Mouse (Mus musculus) limb, embryonic 14.5 days (tissue): ENCODE results near the gene Gm3373. TPM values are rescaled to one million over a fixed set of nuclear protein-coding genes. Genes with fewer than 3 reads are reported as not detected.
"Not testable (repeated sequence)": the region's sequence is repeated elsewhere in the genome, so short reads cannot be mapped to it uniquely, and the experiment has no call there.

Experiments
- ATAC-seq: fragments of 200-750 bp; cut with Nextera tagmentation; 2 replicates; pipeline ENCODE4 v1.8.0; 2017; ENCODE audit warnings: low read depth, moderate number of reproducible peaks, moderate TSS enrichment; ENCODE audit not compliant: low FRiP score
- DNase-seq: peaks from one replicate; pipeline ENCODE4 v3.0.0-alpha.2; 2015; ENCODE audit warnings: low spot score
- H3K27ac ChIP-seq: fragments of 300-500 bp; sonication (generic); replicated peaks from 2 replicates; pipeline ENCODE4 v1.5.1; 2014; ENCODE audit warnings: low read depth, mild to moderate bottlenecking, low read length, moderate library complexity, mixed read lengths
- H3K27me3 ChIP-seq: fragments of 300-500 bp; sonication (generic); 2 replicates; pipeline ENCODE4 v1.6.1; 2014; ENCODE audit warnings: low read length, mixed read lengths; ENCODE audit not compliant: control insufficient read depth, insufficient read depth
- H3K36me3 ChIP-seq: fragments of 300-500 bp; sonication (generic); 2 replicates; pipeline ENCODE4 v1.6.1; 2014; ENCODE audit warnings: mild to moderate bottlenecking, low read length, moderate library complexity, mixed read lengths; ENCODE audit not compliant: control insufficient read depth, insufficient read depth
- H3K4me1 ChIP-seq: fragments of 300-500 bp; sonication (generic); 2 replicates; pipeline ENCODE4 v1.6.1; 2014; ENCODE audit warnings: antibody characterized with exemption, low read length, mixed read lengths; ENCODE audit not compliant: control insufficient read depth, insufficient read depth
- H3K4me2 ChIP-seq: fragments of 300-500 bp; sonication (generic); replicated peaks from 2 replicates; pipeline ENCODE4 v1.6.1; 2014; ENCODE audit warnings: low read depth, mild to moderate bottlenecking, low read length, moderate library complexity; ENCODE audit not compliant: severe bottlenecking
- H3K4me3 ChIP-seq: fragments of 300-500 bp; sonication (generic); replicated peaks from 2 replicates; pipeline ENCODE4 v1.5.1; 2014; ENCODE audit warnings: low read length
- H3K9ac ChIP-seq: fragments of 300-500 bp; sonication (generic); 2 replicates; pipeline ENCODE4 v1.6.1; 2014; ENCODE audit warnings: mild to moderate bottlenecking, low read depth, low read length, moderate library complexity; ENCODE audit not compliant: severe bottlenecking
- H3K9me3 ChIP-seq: fragments of 300-500 bp; sonication (generic); 2 replicates; pipeline ENCODE4 v1.6.1; 2016; ENCODE audit warnings: low read length; ENCODE audit not compliant: control insufficient read depth
- WGBS: fragments of 180-500 bp; shearing (Covaris S2); extraction: QIAGEN DNeasy Blood & Tissue Kit; methylation state at CpG from one replicate; pipeline ENCODE4 v1.1.7; 2014; 5-methylcytosine and 5-hydroxymethylcytosine counted together
- polyA plus RNA-seq, 2 experiments: library from polyadenylated mRNA; depleted of rRNA in 1 of 2; stranded (reverse) in 1 of 2; unstranded in 1 of 2; fragments of >200 nt; fragmentation: Nextera tagmentation in 1 of 2; extraction: Ambion mirVana in 1 of 2; gene quantifications; 2 replicates each; pipeline versions ENCODE4 v1.2.1 to v1.2.3; 2012 to 2014

Gm3373 gene
- polyA plus RNA-seq (2012; rRNA removed) (0.40 and 0.53 TPM in 2 replicates), polyA plus RNA-seq (2014; fragmentation: Nextera tagmentation; extraction: Ambion mirVana) (0.23 TPM in 1 of 2 replicates, not detected in the other)

GRCm38 (mm10) chr14:5741477-5741876 lies at the start of gene Gm3373:
Gene Gm3373 (minus strand): TSS chr14:5741577.
- not testable (repeated sequence) for H3K4me1 ChIP-seq, H3K4me2 ChIP-seq, H3K27me3 ChIP-seq, DNase-seq, H3K9ac ChIP-seq, ATAC-seq, H3K27ac ChIP-seq, H3K9me3 ChIP-seq, H3K36me3 ChIP-seq, H3K4me3 ChIP-seq
- WGBS = no CpG with 5 or more reads among the region's 37 CpGs

- not testable (repeated sequence) for ATAC-seq, H3K27ac ChIP-seq, H3K9ac ChIP-seq, H3K36me3 ChIP-seq, H3K4me2 ChIP-seq, DNase-seq, H3K27me3 ChIP-seq, H3K4me1 ChIP-seq, H3K9me3 ChIP-seq, H3K4me3 ChIP-seq
- no CpG with 5 or more reads among the region's 2 CpGs for WGBS
Observed at GRCm38 (mm10) chr14:5687357-5687756, 54.0 kb downstream of the Gm3373 start, which contains the start of gene Gm9603. Gene Gm9603 (minus strand): TSS chr14:5687457.

Other genes with a start within 250 kb of the Gm3373 start
- 1.0 TPM in 2 replicates for gene Gm3488, start 239.9 kb downstream of the Gm3373 start, polyA plus RNA-seq (2012; rRNA removed)
- gene Gm3488, start 239.9 kb downstream of the Gm3373 start, polyA plus RNA-seq (2014; fragmentation: Nextera tagmentation; extraction: Ambion mirVana) = 0.40 and 0.91 TPM in 2 replicates
- gene Gm3532, start 203.1 kb downstream of the Gm3373 start, polyA plus RNA-seq (2012; rRNA removed) = 0.08 TPM in 1 of 2 replicates, not detected in the other
- gene Gm3532, start 203.1 kb downstream of the Gm3373 start, polyA plus RNA-seq (2014; fragmentation: Nextera tagmentation; extraction: Ambion mirVana) = not detected in 2 replicates
- not detected in 2 replicates for gene Gm8265, start 108.5 kb downstream of the Gm3373 start, polyA plus RNA-seq (2012; rRNA removed)
- not detected in 2 replicates for gene Gm8265, start 108.5 kb downstream of the Gm3373 start, polyA plus RNA-seq (2014; fragmentation: Nextera tagmentation; extraction: Ambion mirVana)
- gene Gm9603, start 54.1 kb downstream of the Gm3373 start, polyA plus RNA-seq (2012; rRNA removed) = not detected in 2 replicates
- gene Gm9603, start 54.1 kb downstream of the Gm3373 start, polyA plus RNA-seq (2014; fragmentation: Nextera tagmentation; extraction: Ambion mirVana) = not detected in 2 replicates
- gene Gm3383, start 66.4 kb upstream of the Gm3373 start, polyA plus RNA-seq (2012; rRNA removed) = 2.3 and 2.5 TPM in 2 replicates
- gene Gm3383, start 66.4 kb upstream of the Gm3373 start, polyA plus RNA-seq (2014; fragmentation: Nextera tagmentation; extraction: Ambion mirVana) = 0.70 and 1.1 TPM in 2 replicates
- not detected in 2 replicates for gene Gm3424, start 88.8 kb upstream of the Gm3373 start, polyA plus RNA-seq (2012; rRNA removed)
- gene Gm3424, start 88.8 kb upstream of the Gm3373 start, polyA plus RNA-seq (2014; fragmentation: Nextera tagmentation; extraction: Ambion mirVana) = not detected in 2 replicates
- 0.06 TPM in 2 replicates for gene Gm8237, start 138.8 kb upstream of the Gm3373 start, polyA plus RNA-seq (2012; rRNA removed)
- gene Gm8237, start 138.8 kb upstream of the Gm3373 start, polyA plus RNA-seq (2014; fragmentation: Nextera tagmentation; extraction: Ambion mirVana) = 0.36 TPM in 1 of 2 replicates, not detected in the other
- 0.44 and 0.49 TPM in 2 replicates for gene Gm3248, start 220.2 kb upstream of the Gm3373 start, polyA plus RNA-seq (2012; rRNA removed)
- 0.10 TPM in 1 of 2 replicates, not detected in the other for gene Gm3248, start 220.2 kb upstream of the Gm3373 start, polyA plus RNA-seq (2014; fragmentation: Nextera tagmentation; extraction: Ambion mirVana)
- gene Gm3453, start 237.6 kb upstream of the Gm3373 start, polyA plus RNA-seq (2012; rRNA removed) = not detected in 2 replicates
- not detected in 2 replicates for gene Gm3453, start 237.6 kb upstream of the Gm3373 start, polyA plus RNA-seq (2014; fragmentation: Nextera tagmentation; extraction: Ambion mirVana)